Mouse (Mus musculus): ENCODE data around the gene B3galnt1.

GRCm38 (mm10) chr3:69532687-69533086 is 66.1 kb downstream of the B3galnt1 start:
- TF ChIP-seq CHD2 (IDR thresholded peaks at IDR 0.05; ENCODE audit: low read depth, low read length), result no peak
- no peak for TF ChIP-seq MAFK (IDR thresholded peaks at IDR 0.05; ENCODE audit: insufficient read depth, low read depth, low read length)
- no peak for TF ChIP-seq HCFC1 (IDR thresholded peaks at IDR 0.05; ENCODE audit: borderline replicate concordance, insufficient read depth, low read length)

Data from ES-E14 (cell line).